Mouse (Mus musculus): ENCODE results near the gene Acvr2a. TPM values are rescaled to one million over a fixed set of nuclear protein-coding genes. Genes with fewer than 3 reads are reported as not detected.

Acvr2a gene
- polyA plus RNA-seq (2012; rRNA removed), result 1.7 and 4.8 TPM in 2 replicates

GRCm38 (mm10) chr2:48813371-48814222, at the start of gene Acvr2a:
Gene Acvr2a, plus strand, starts transcription at chr2:48814109.
- Histone ChIP-seq H3K4me1 (ENCODE audit: control insufficient read depth, insufficient read depth, insufficient read length, low read length) (peaks cover 2% of the 10 kb centered on the region; the same call in 1 of the 2 replicates), H3K36me3 (ENCODE audit: control insufficient read depth, insufficient read depth, low read length) (no peaks in the 10 kb centered on the region), H3K27ac (ENCODE audit: insufficient read depth, low read depth, low read length) (peak within 1 kb of the TSS; percentile 89), H3K27me3 (ENCODE audit: control insufficient read depth, insufficient read depth, low read length) (no peaks in the 10 kb centered on the region), H3K4me3 (ENCODE audit: low read depth, low read length) (peak within 1 kb of the TSS; percentile 91)
- WGBS, result under 1% methylated on average over 100 of the region's 105 CpGs
- TF ChIP-seq CTCF (IDR thresholded peaks at IDR 0.05; ENCODE audit: extremely low read depth, insufficient read length, insufficient replicate concordance, low read depth, low read length) (no peak), POLR2A (IDR thresholded peaks at IDR 0.05; ENCODE audit: low read depth, low read length) (peak; percentile 67; the same call in 1 of the 2 replicates)

GRCm38 (mm10) chr2:48766513-48766912, 47.4 kb upstream of the Acvr2a start:
- Histone ChIP-seq H3K27ac (ENCODE audit: insufficient read depth, low read depth, low read length) (no peak overlapping the region), H3K4me1 (ENCODE audit: control insufficient read depth, insufficient read depth, insufficient read length, low read length) (no peaks in the 10 kb centered on the region), H3K4me3 (ENCODE audit: low read depth, low read length) (no peak overlapping the region), H3K27me3 (ENCODE audit: control insufficient read depth, insufficient read depth, low read length) (no peaks in the 10 kb centered on the region), H3K36me3 (ENCODE audit: control insufficient read depth, insufficient read depth, low read length) (no peaks in the 10 kb centered on the region)
- WGBS, result 85% methylated on average over 5 of the region's 5 CpGs
- TF ChIP-seq POLR2A (IDR thresholded peaks at IDR 0.05; ENCODE audit: low read depth, low read length), result no peak
- TF ChIP-seq CTCF (IDR thresholded peaks at IDR 0.05; ENCODE audit: extremely low read depth, insufficient read length, insufficient replicate concordance, low read depth, low read length), result no peak

- H3K4me3 ChIP-seq (ENCODE audit: low read depth, low read length), result no peak overlapping the region
- H3K36me3 ChIP-seq (ENCODE audit: control insufficient read depth, insufficient read depth, low read length), result no peaks in the 10 kb centered on the region
- no peak overlapping the region for H3K27ac ChIP-seq (ENCODE audit: insufficient read depth, low read depth, low read length)
- no peaks in the 10 kb centered on the region for H3K4me1 ChIP-seq (ENCODE audit: control insufficient read depth, insufficient read depth, insufficient read length, low read length)
- WGBS, result 90% methylated on average over 2 of the region's 2 CpGs
- TF ChIP-seq POLR2A (IDR thresholded peaks at IDR 0.05; ENCODE audit: low read depth, low read length) (no peak), CTCF (IDR thresholded peaks at IDR 0.05; ENCODE audit: extremely low read depth, insufficient read length, insufficient replicate concordance, low read depth, low read length) (no peak)
- no peaks in the 10 kb centered on the region for H3K27me3 ChIP-seq (ENCODE audit: control insufficient read depth, insufficient read depth, low read length)
Observed at GRCm38 (mm10) chr2:48767778-48768177, 46.1 kb upstream of the Acvr2a start.

GRCm38 (mm10) chr2:48768219-48768618, 45.7 kb upstream of the Acvr2a start:
- WGBS, result 94% methylated on average over 2 of the region's 2 CpGs
- no peak overlapping the region for H3K4me3 ChIP-seq (ENCODE audit: low read depth, low read length)
- TF ChIP-seq POLR2A (IDR thresholded peaks at IDR 0.05; ENCODE audit: low read depth, low read length), result no peak
- no peak for TF ChIP-seq CTCF (IDR thresholded peaks at IDR 0.05; ENCODE audit: extremely low read depth, insufficient read length, insufficient replicate concordance, low read depth, low read length)
- H3K27ac ChIP-seq (ENCODE audit: insufficient read depth, low read depth, low read length), result no peak overlapping the region
- no peaks in the 10 kb centered on the region for H3K36me3 ChIP-seq (ENCODE audit: control insufficient read depth, insufficient read depth, low read length)
- H3K27me3 ChIP-seq (ENCODE audit: control insufficient read depth, insufficient read depth, low read length), result no peaks in the 10 kb centered on the region
- H3K4me1 ChIP-seq (ENCODE audit: control insufficient read depth, insufficient read depth, insufficient read length, low read length), result no peaks in the 10 kb centered on the region

- TF ChIP-seq POLR2A (IDR thresholded peaks at IDR 0.05; ENCODE audit: low read depth, low read length) (no peak), CTCF (IDR thresholded peaks at IDR 0.05; ENCODE audit: extremely low read depth, insufficient read length, insufficient replicate concordance, low read depth, low read length) (no peak)
- WGBS, result 78% methylated on average over 7 of the region's 7 CpGs
- no peaks in the 10 kb centered on the region for H3K27me3 ChIP-seq (ENCODE audit: control insufficient read depth, insufficient read depth, low read length)
- H3K36me3 ChIP-seq (ENCODE audit: control insufficient read depth, insufficient read depth, low read length), result no peaks in the 10 kb centered on the region
- no peaks in the 10 kb centered on the region for H3K4me1 ChIP-seq (ENCODE audit: control insufficient read depth, insufficient read depth, insufficient read length, low read length)
- no peak overlapping the region for H3K4me3 ChIP-seq (ENCODE audit: low read depth, low read length)
- no peak overlapping the region for H3K27ac ChIP-seq (ENCODE audit: insufficient read depth, low read depth, low read length)
Observed at GRCm38 (mm10) chr2:48770100-48770499, 43.8 kb upstream of the Acvr2a start.

- Histone ChIP-seq H3K4me1 (ENCODE audit: control insufficient read depth, insufficient read depth, insufficient read length, low read length) (no peaks in the 10 kb centered on the region), H3K27me3 (ENCODE audit: control insufficient read depth, insufficient read depth, low read length) (no peaks in the 10 kb centered on the region), H3K36me3 (ENCODE audit: control insufficient read depth, insufficient read depth, low read length) (no peaks in the 10 kb centered on the region), H3K4me3 (ENCODE audit: low read depth, low read length) (no peak overlapping the region), H3K27ac (ENCODE audit: insufficient read depth, low read depth, low read length) (no peak overlapping the region)
- 82% methylated on average over 3 of the region's 3 CpGs for WGBS
- TF ChIP-seq CTCF (IDR thresholded peaks at IDR 0.05; ENCODE audit: extremely low read depth, insufficient read length, insufficient replicate concordance, low read depth, low read length), result no peak
Observed at GRCm38 (mm10) chr2:48770634-48771033, 43.3 kb upstream of the Acvr2a start.

- TF ChIP-seq CTCF (IDR thresholded peaks at IDR 0.05; ENCODE audit: extremely low read depth, insufficient read length, insufficient replicate concordance, low read depth, low read length) (no peak), POLR2A (IDR thresholded peaks at IDR 0.05; ENCODE audit: low read depth, low read length) (no peak)
- WGBS, result 83% methylated on average over 3 of the region's 3 CpGs
- Histone ChIP-seq H3K4me3 (ENCODE audit: low read depth, low read length) (no peak overlapping the region), H3K27ac (ENCODE audit: insufficient read depth, low read depth, low read length) (no peak overlapping the region), H3K4me1 (ENCODE audit: control insufficient read depth, insufficient read depth, insufficient read length, low read length) (no peaks in the 10 kb centered on the region), H3K36me3 (ENCODE audit: control insufficient read depth, insufficient read depth, low read length) (no peaks in the 10 kb centered on the region), H3K27me3 (ENCODE audit: control insufficient read depth, insufficient read depth, low read length) (no peaks in the 10 kb centered on the region)
Observed at GRCm38 (mm10) chr2:48775281-48775680, 38.6 kb upstream of the Acvr2a start.
